Mouse (Mus musculus) kidney, embryonic 14.5 days (tissue): Measurements from ENCODE around the gene Ptpn3. TPM values are rescaled to one million over a fixed set of nuclear protein-coding genes. Genes with fewer than 3 reads are reported as not detected.

Experiments
- ATAC-seq: fragments of 200-750 bp; cut with Nextera tagmentation; 2 replicates; pipeline ENCODE4 v1.8.0; 2017; ENCODE audit warnings: moderate number of reproducible peaks, mild to moderate bottlenecking, moderate TSS enrichment, moderate library complexity; ENCODE audit not compliant: low FRiP score, low TSS enrichment
- H3K27ac ChIP-seq: fragments of 300-500 bp; sonication (generic); 2 replicates; pipeline ENCODE4 v1.5.1; 2014; ENCODE audit warnings: low read depth, mild to moderate bottlenecking, low read length, moderate library complexity, mixed read lengths
- H3K27me3 ChIP-seq: fragments of 300-500 bp; sonication (generic); 2 replicates; pipeline ENCODE4 v1.6.1; 2014; ENCODE audit warnings: mild to moderate bottlenecking, low read length; ENCODE audit not compliant: control insufficient read depth, insufficient read depth
- H3K36me3 ChIP-seq: fragments of 300-500 bp; sonication (generic); 2 replicates; pipeline ENCODE4 v1.6.1; 2014; ENCODE audit warnings: low read length, mixed read lengths; ENCODE audit not compliant: control insufficient read depth, insufficient read depth
- H3K4me1 ChIP-seq: fragments of 300-500 bp; sonication (generic); 2 replicates; pipeline ENCODE4 v1.6.1; 2014; ENCODE audit warnings: low read length, mixed read lengths; ENCODE audit not compliant: control insufficient read depth, insufficient read depth
- H3K4me2 ChIP-seq: fragments of 300-500 bp; sonication (generic); replicated peaks from 2 replicates; pipeline ENCODE4 v1.6.1; 2014; ENCODE audit warnings: low read depth, mild to moderate bottlenecking, low read length
- H3K4me3 ChIP-seq: fragments of 300-500 bp; sonication (generic); 2 replicates; pipeline ENCODE4 v1.5.1; 2014; ENCODE audit warnings: mild to moderate bottlenecking, low read length
- H3K9ac ChIP-seq: fragments of 300-500 bp; sonication (generic); 2 replicates; pipeline ENCODE4 v1.6.1; 2014; ENCODE audit warnings: low read depth, mild to moderate bottlenecking, low read length, moderate library complexity
- H3K9me3 ChIP-seq: fragments of 300-500 bp; sonication (generic); 2 replicates; pipeline ENCODE4 v1.6.1; 2016; ENCODE audit warnings: low read length; ENCODE audit not compliant: control insufficient read depth
- WGBS: fragments of 180-500 bp; shearing (Covaris S2); extraction: QIAGEN DNeasy Blood & Tissue Kit; methylation state at CpG from one replicate; pipeline ENCODE4 v1.1.7; 2014; 5-methylcytosine and 5-hydroxymethylcytosine counted together
- polyA plus RNA-seq: library from polyadenylated mRNA; unstranded; fragments of >200 nt; fragmentation: Nextera tagmentation; extraction: Ambion mirVana; gene quantifications from 2 replicates; pipeline ENCODE4 v1.2.1, GENCODE M21; 2014

The Ptpn3 gene
- 14.8 and 17.0 TPM in 2 replicates for polyA plus RNA-seq

DNA sequence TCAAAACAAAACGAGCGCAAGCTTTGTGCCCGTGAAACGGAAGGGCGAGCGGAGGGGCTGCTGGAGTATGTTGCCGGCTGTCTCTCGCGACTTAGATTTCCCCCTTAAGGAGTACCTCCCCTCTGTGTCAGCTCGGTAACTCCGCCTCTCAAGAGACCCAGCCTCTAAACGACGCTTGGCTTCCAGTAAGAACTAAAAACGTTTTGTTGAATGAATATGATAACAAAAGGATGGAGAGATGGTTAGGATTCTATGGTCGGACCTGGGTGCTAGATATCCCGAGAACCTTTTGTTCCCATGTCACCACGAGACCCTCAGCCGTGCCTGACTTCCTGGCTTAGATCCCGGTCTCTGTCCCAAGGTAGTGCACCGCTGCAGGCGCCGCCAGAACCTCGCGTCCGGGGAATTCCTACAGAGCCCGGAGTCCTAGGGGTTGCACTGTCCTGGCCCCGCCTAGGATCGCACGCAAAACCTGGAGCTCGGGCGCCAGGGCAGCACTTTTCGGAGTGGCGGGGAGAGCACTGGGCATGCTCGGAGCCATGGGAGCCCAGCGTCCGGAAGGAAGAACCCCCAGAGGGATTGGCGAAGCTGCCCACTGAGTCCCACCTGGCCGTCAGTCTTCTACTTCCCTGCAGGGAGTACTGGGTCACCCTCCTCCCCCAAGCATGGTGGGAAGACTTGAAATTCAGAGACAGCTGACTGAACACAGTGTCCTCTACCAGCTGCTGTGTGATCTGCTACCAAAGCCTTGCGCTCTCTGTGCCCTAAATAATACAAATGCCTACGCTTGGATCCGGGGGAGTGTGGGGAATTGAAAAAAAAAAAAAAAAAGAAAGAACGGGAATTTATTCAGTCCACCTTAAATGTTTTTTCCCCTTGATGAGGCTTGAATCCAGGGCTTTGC lies at the start of gene Ptpn3:
TSS of gene Ptpn3 (minus strand) at position 428 of the 904 bp plus-strand sequence.
- Histone ChIP-seq H3K4me2 (peak within 1 kb of the TSS; percentile 91), H3K4me3 (peak within 1 kb of the TSS; percentile 86), H3K4me1 (peaks cover 14% of the 10 kb centered on the region), H3K9ac (peak within 1 kb of the TSS; percentile 88), H3K27ac (peak within 1 kb of the TSS; percentile 53; the same call in 1 of the 2 replicates), H3K27me3 (peaks cover 8% of the 10 kb centered on the region; the same call in 1 of the 2 replicates), H3K9me3 (no peaks in the 10 kb centered on the region), H3K36me3 (no peaks in the 10 kb centered on the region)
- ATAC-seq = peak; percentile 87
- WGBS = under 1% methylated on average over 42 of the region's 42 CpGs

DNA sequence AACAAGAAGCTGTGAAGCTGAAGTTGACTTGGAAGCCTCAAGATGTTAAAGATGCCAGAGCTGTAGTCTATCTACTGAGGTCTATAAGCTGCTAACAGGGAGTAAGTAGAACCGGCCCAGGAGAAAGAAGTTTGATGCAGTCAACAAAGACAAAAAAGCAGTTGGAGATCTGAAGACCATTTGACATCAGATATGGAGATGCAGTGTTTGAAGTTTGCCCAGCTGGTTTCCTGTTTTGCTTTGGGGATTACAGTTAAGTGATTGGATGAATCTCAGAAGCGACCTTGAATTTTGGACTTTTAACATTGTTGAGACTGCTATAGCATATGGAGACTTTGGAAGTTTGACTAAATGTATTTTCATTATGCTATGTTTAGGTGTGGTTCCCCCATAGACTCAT lies 48.9 kb upstream of the Ptpn3 start:
- Histone ChIP-seq H3K9ac (no peak overlapping the region), H3K4me3 (no peak overlapping the region), H3K9me3 (no peaks in the 10 kb centered on the region), H3K27me3 (no peaks in the 10 kb centered on the region), H3K27ac (no peak overlapping the region), H3K36me3 (no peaks in the 10 kb centered on the region), H3K4me1 (no peaks in the 10 kb centered on the region), H3K4me2 (no peak overlapping the region)
- WGBS = 98% methylated on average over 2 of the region's 2 CpGs
- ATAC-seq = no peak

DNA sequence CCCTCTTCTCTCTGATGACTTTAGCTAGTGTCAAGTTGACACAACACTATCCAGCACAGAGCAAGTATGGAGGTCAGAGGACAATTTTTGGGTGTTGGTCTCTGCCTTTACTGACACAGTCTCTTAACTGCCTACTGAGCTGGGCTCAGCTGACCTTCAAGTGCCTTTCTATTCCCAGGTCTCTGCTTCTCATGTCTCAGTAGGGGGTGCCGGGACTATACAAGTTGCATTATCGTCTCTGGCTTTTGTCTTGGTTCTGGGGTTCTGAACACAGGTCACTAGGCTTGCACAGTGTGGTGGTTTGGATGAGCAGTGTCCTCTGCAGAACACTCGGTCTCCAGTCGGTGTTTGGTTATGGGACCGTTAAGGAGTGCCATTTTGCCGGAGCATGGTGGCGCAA lies 42.4 kb upstream of the Ptpn3 start:
- no peak overlapping the region for H3K4me3 ChIP-seq
- H3K4me2 ChIP-seq = no peak overlapping the region
- no peak overlapping the region for H3K9ac ChIP-seq
- no peak for ATAC-seq
- no peak overlapping the region for H3K27ac ChIP-seq
- H3K27me3 ChIP-seq = no peaks in the 10 kb centered on the region
- H3K4me1 ChIP-seq = no peaks in the 10 kb centered on the region
- no peaks in the 10 kb centered on the region for H3K36me3 ChIP-seq
- WGBS = 97% methylated on average over 7 of the region's 7 CpGs
- H3K9me3 ChIP-seq = no peaks in the 10 kb centered on the region

DNA sequence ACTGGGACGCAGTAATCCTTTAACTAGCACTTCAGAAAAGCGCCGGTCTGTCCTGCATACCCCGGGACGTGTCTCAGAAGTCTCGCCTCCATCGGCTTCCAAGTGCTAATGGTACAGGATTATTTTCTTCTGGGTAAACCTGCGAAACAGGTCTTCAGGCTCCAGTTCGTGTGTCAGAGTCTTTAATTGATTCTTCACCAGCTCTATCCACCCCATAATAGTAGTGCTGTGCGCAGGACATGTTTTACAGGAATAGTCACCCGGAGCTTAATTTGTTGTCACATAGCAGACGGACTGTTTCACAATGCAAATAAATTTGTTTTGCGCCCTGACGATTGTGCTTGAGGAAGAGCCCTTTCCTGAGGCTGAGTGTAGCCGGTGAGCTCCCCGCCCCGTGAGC lies 37.3 kb upstream of the Ptpn3 start:
- Histone ChIP-seq H3K4me1 (no peaks in the 10 kb centered on the region), H3K9me3 (no peaks in the 10 kb centered on the region), H3K9ac (no peak overlapping the region), H3K4me2 (no peak overlapping the region), H3K27ac (no peak overlapping the region), H3K4me3 (no peak overlapping the region), H3K36me3 (no peaks in the 10 kb centered on the region), H3K27me3 (no peaks in the 10 kb centered on the region)
- WGBS = 85% methylated on average over 17 of the region's 17 CpGs
- ATAC-seq = no peak

DNA sequence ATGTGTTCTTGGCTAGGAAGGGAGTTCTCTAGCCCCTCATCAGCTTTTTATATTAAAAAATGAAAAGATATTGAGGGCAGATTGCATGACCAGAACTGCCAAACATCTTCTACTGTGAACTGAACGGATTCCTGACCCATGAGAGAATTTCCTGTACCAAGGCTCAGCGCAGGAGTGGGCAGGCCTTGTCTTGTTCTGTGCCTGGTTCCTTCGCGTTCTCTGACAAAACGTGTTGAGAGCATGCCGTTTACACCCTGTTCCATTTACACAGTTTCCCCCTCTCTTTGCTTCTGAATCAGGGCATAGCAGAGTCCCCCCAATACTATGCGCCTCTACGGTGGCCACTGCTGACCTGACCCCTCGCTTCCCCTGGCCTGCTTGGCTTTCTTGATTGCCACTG lies 36.4 kb upstream of the Ptpn3 start:
- no peak overlapping the region for H3K9ac ChIP-seq
- no peaks in the 10 kb centered on the region for H3K27me3 ChIP-seq
- H3K9me3 ChIP-seq = no peaks in the 10 kb centered on the region
- 79% methylated on average over 9 of the region's 9 CpGs for WGBS
- H3K4me3 ChIP-seq = no peak overlapping the region
- no peak for ATAC-seq
- H3K4me1 ChIP-seq = no peaks in the 10 kb centered on the region
- no peak overlapping the region for H3K27ac ChIP-seq
- H3K36me3 ChIP-seq = no peaks in the 10 kb centered on the region
- H3K4me2 ChIP-seq = no peak overlapping the region

DNA sequence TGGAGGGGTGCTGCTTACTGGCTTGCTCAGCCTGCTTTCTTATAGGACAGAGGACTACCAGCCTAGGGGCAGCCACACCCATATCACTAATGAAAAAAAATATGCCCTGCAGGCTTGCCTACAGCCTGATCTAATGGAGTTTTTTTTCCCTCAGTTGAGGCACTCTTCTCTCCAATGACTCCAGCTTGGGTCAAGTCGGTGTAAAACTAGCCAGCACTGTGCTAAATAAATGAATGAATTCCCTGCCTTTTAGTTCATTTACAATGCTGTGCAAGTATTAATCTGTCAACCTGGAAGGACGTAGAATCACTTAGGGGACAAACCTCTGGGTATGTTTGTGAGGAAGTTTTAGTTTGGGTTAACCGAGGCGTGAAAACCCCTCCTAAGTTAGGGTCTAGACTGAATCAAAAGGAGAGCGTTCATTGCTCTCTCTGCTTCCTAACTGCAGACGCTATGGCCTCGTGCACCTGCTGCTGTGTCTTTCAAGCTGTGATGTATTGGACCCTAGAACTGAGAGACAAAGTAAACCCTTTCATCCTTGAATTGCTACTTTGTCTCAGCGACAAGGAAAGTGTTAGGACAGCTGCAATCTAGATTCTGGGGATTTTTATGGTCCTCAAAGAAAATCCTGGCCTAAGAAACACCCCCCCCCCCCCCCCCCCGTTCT lies 33.5 kb upstream of the Ptpn3 start:
- Histone ChIP-seq H3K4me2 (no peak overlapping the region), H3K9ac (no peak overlapping the region)

DNA sequence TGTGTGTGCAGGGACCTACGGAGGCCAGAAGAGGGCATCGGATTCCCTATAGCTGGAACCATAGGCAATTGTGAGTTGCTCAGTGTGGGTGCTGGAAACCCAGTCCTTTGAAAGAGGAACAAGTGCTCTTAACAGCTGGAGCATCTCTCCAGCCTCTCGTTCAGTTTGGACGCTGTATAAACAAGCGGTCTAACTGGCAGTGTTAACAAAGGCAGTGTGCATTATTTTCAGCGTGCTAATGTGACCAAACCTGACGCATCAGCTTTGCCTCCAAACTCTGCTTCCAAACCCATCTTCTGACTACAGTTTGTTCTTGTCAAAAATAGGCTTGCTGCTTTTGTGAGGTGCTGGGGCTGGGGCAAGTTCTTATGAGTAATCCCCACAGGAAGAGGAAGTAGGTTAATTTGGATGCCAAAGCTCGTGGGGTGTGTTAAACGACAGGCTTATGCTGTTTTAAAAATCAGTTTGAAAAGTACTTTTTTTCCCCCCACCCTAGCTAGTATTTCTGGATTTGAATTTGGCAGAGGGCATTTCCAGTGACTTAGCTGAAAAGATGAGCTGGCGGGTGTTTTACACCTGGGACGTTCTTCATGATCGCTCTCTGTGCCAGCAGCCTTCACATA lies 32.4 kb upstream of the Ptpn3 start:
- no peak overlapping the region for H3K9ac ChIP-seq
- H3K9me3 ChIP-seq = no peaks in the 10 kb centered on the region
- no peaks in the 10 kb centered on the region for H3K27me3 ChIP-seq
- no peaks in the 10 kb centered on the region for H3K4me1 ChIP-seq
- ATAC-seq = no peak
- 86% methylated on average over 12 of the region's 12 CpGs for WGBS
- H3K36me3 ChIP-seq = no peaks in the 10 kb centered on the region
- no peak overlapping the region for H3K27ac ChIP-seq
- no peak overlapping the region for H3K4me2 ChIP-seq
- no peak overlapping the region for H3K4me3 ChIP-seq

More for the DNA sequence above, 33.5 kb upstream of the Ptpn3 start:
- Histone ChIP-seq H3K9me3 (no peaks in the 10 kb centered on the region), H3K36me3 (no peaks in the 10 kb centered on the region), H3K27ac (no peak overlapping the region), H3K4me3 (no peak overlapping the region), H3K27me3 (no peaks in the 10 kb centered on the region), H3K4me1 (no peaks in the 10 kb centered on the region)
- WGBS = 45% methylated on average over 9 of the region's 9 CpGs
- ATAC-seq = no peak

DNA sequence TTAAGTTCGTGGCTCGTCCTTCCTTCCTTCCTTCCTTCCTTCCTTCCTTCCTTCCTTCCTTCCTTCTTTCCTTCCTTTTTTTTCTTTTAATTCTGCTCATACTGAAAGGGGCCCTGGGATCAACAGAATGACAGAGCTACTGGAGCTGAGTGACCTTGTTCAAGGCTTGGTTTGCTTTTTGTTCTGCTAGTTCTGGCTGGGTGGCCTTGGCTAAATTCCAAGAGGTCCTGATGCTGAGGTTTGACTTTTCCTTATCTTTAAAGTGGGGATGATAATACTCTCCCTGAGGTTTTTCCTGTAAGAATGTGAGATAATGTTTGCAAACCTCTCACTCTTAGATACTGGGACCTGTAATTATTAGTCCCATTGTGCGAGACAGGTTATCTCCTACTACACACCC lies 30.9 kb upstream of the Ptpn3 start:
- no peaks in the 10 kb centered on the region for H3K36me3 ChIP-seq
- WGBS = 81% methylated on average over 3 of the region's 3 CpGs

More for the DNA sequence above, 30.9 kb upstream of the Ptpn3 start:
- Histone ChIP-seq H3K9ac (no peak overlapping the region), H3K27ac (no peak overlapping the region), H3K4me2 (no peak overlapping the region), H3K9me3 (no peaks in the 10 kb centered on the region), H3K4me1 (no peaks in the 10 kb centered on the region), H3K27me3 (no peaks in the 10 kb centered on the region), H3K4me3 (no peak overlapping the region)
- ATAC-seq = no peak
